Mouse (Mus musculus): ENCODE data around the gene Ngb.

Gene Ngb

GRCm38 (mm10) chr12:87091916-87092315 is 10.4 kb downstream of the Ngb start:
- no peak for DNase-seq (ENCODE audit: low read depth, low spot score)

GRCm38 (mm10) chr12:87089701-87090100 is 12.6 kb downstream of the Ngb start:
- DNase-seq (ENCODE audit: low read depth, low spot score): no peak

- no peak for DNase-seq (ENCODE audit: low read depth, low spot score)
These were observed 13.1 kb downstream of the Ngb start for GRCm38 (mm10) chr12:87089255-87089654.

GRCm38 (mm10) chr12:87088331-87088730 is 14.0 kb downstream of the Ngb start:
- DNase-seq (ENCODE audit: low read depth, low spot score): peak; percentile 74

GRCm38 (mm10) chr12:87087236-87087635 is 15.1 kb downstream of the Ngb start:
- DNase-seq (ENCODE audit: low read depth, low spot score): peak; percentile 80

- DNase-seq (ENCODE audit: low read depth, low spot score): no peak
These were observed 19.5 kb downstream of the Ngb start for GRCm38 (mm10) chr12:87082797-87083196.

- DNase-seq (ENCODE audit: low read depth, low spot score): peak; percentile 41
These were observed 25.7 kb downstream of the Ngb start for GRCm38 (mm10) chr12:87076610-87077009.

GRCm38 (mm10) chr12:87070520-87070919 is 31.8 kb downstream of the Ngb start:
- no peak for DNase-seq (ENCODE audit: low read depth, low spot score)

- DNase-seq (ENCODE audit: low read depth, low spot score): no peak
These were observed 35.9 kb downstream of the Ngb start for GRCm38 (mm10) chr12:87066429-87066828.

- DNase-seq (ENCODE audit: low read depth, low spot score): no peak
These were observed 36.9 kb downstream of the Ngb start for GRCm38 (mm10) chr12:87065446-87065845.

GRCm38 (mm10) chr12:87057066-87057465 is 45.3 kb downstream of the Ngb start:
- DNase-seq (ENCODE audit: low read depth, low spot score): no peak

GRCm38 (mm10) chr12:87054873-87055272 is 47.5 kb downstream of the Ngb start:
- no peak for DNase-seq (ENCODE audit: low read depth, low spot score)

GRCm38 (mm10) chr12:87052661-87053321 is 49.5 kb downstream of the Ngb start:
- DNase-seq (ENCODE audit: low read depth, low spot score): peak; percentile 64

GRCm38 (mm10) chr12:87047536-87047935 is 54.8 kb downstream of the Ngb start:
- DNase-seq (ENCODE audit: low read depth, low spot score): no peak
